Mouse (Mus musculus) CH12.LX (cell line): ENCODE data around the gene Rrm1. TPM values are rescaled to one million over a fixed set of nuclear protein-coding genes. Genes with fewer than 3 reads are reported as not detected.

Experiments
- DNase-seq: peaks from one replicate; pipeline ENCODE4 v3.0.0-alpha.2; 2013; ENCODE audit errors: extremely low read depth
- H3K27ac ChIP-seq: 2 replicates; pipeline ENCODE4 v1.5.1; 2012; ENCODE audit warnings: low read depth, mild to moderate bottlenecking, control low read depth, moderate library complexity; ENCODE audit not compliant: insufficient read depth
- H3K27me3 ChIP-seq: replicated peaks from 2 replicates; pipeline ENCODE3; 2012; ENCODE audit warnings: inconsistent platforms
- H3K36me3 ChIP-seq, 2 experiments: replicated peaks in 1 of 2; 2 replicates each; pipeline versions ENCODE3 to v1.6.1; 2012; ENCODE audit warnings: inconsistent platforms in 1 of 2, low read length in 1 of 2, mild to moderate bottlenecking in 1 of 2, mixed read lengths in 1 of 2, moderate library complexity in 1 of 2; ENCODE audit not compliant: control insufficient read depth in 1 of 2, insufficient read depth in 1 of 2
- H3K4me1 ChIP-seq, 2 experiments: 2 replicates each; pipeline ENCODE4 v1.6.1; 2012; ENCODE audit warnings: inconsistent platforms in 1 of 2, moderate library complexity in 1 of 2; ENCODE audit not compliant: insufficient read depth in 2 of 2, control insufficient read depth in 1 of 2
- H3K4me2 ChIP-seq: 2 replicates; pipeline ENCODE4 v1.6.1; 2012; ENCODE audit warnings: low read depth, mild to moderate bottlenecking, control low read depth; ENCODE audit not compliant: poor library complexity, insufficient read depth, severe bottlenecking
- H3K4me3 ChIP-seq, 3 experiments: fragments of 150-350 bp in 1 of 3; sonication (generic) in 1 of 3; replicated peaks in 1 of 3; 2 replicates each; pipeline versions ENCODE3 to v1.5.1; 2011 to 2012; ENCODE audit warnings: low read depth in 2 of 3, low read length in 2 of 3, mild to moderate bottlenecking in 2 of 3, moderate library complexity in 2 of 3, control low read depth in 1 of 3, improper control_type of control experiment in 1 of 3, inconsistent platforms in 1 of 3, mixed read lengths in 1 of 3; ENCODE audit not compliant: poor library complexity in 1 of 3
- H3K79me2 ChIP-seq: replicated peaks from 2 replicates; pipeline ENCODE4 v1.6.1; 2012; ENCODE audit warnings: mild to moderate bottlenecking, moderate library complexity; ENCODE audit not compliant: control insufficient read depth, poor library complexity, insufficient read depth, severe bottlenecking; ENCODE audit errors: extremely low read depth
- H3K9ac ChIP-seq: 2 replicates; pipeline ENCODE4 v1.6.1; 2012; ENCODE audit warnings: low read depth, mild to moderate bottlenecking, control low read depth, moderate library complexity; ENCODE audit not compliant: insufficient read depth
- H3K9me3 ChIP-seq: replicated peaks from 2 replicates; pipeline ENCODE3; 2012; ENCODE audit warnings: low read length, inconsistent platforms, mixed read lengths
- BHLHE40 ChIP-seq: IDR thresholded peaks from 2 replicates; pipeline ENCODE4 v1.6.1; 2011; ENCODE audit warnings: mild to moderate bottlenecking, low read depth, low read length, improper control_type of control experiment
- CHD2 ChIP-seq: IDR thresholded peaks from 2 replicates; pipeline ENCODE4 v1.6.1; 2011; ENCODE audit warnings: low read length, improper control_type of control experiment
- CTCF ChIP-seq, 2 experiments: IDR thresholded peaks in 1 of 2; conservative IDR thresholded peaks in 1 of 2; 2 replicates each; pipeline ENCODE4 v1.5.1; 2011 to 2012; ENCODE audit warnings: low read depth in 2 of 2, low read length in 2 of 2, improper control_type of control experiment in 1 of 2, inconsistent platforms in 1 of 2, mild to moderate bottlenecking in 1 of 2, moderate library complexity in 1 of 2
- ELF1 ChIP-seq: IDR thresholded peaks from 2 replicates; pipeline ENCODE4 v1.6.1; 2014; ENCODE audit warnings: low read depth, mild to moderate bottlenecking, inconsistent platforms, low read length, improper control_type of control experiment
- EP300 ChIP-seq: IDR thresholded peaks from 2 replicates; pipeline ENCODE4 v1.6.1; 2011; ENCODE audit warnings: low read length, improper control_type of control experiment
- GABPA ChIP-seq: IDR thresholded peaks from 2 replicates; pipeline ENCODE4 v1.6.1; 2012; ENCODE audit warnings: low read depth, low read length, improper control_type of control experiment, inconsistent platforms; ENCODE audit not compliant: insufficient replicate concordance
- IRF4 ChIP-seq: IDR thresholded peaks from 2 replicates; pipeline ENCODE4 v1.6.1; 2014; ENCODE audit warnings: low read depth, mild to moderate bottlenecking, inconsistent platforms, low read length, improper control_type of control experiment
- JUND ChIP-seq: conservative IDR thresholded peaks from 2 replicates; pipeline ENCODE4 v1.6.1; 2011; ENCODE audit warnings: low read depth, low read length, improper control_type of control experiment
- MAX ChIP-seq: IDR thresholded peaks from 2 replicates; pipeline ENCODE4 v1.6.1; 2011; ENCODE audit warnings: low read length, improper control_type of control experiment
- PAX5 ChIP-seq: IDR thresholded peaks from 2 replicates; pipeline ENCODE4 v1.6.1; 2012; ENCODE audit warnings: low read length, inconsistent platforms, mixed read lengths
- POLR2A ChIP-seq: IDR thresholded peaks from 2 replicates; pipeline ENCODE4 v1.6.1; 2011; ENCODE audit warnings: low read depth, mild to moderate bottlenecking, improper control_type of control experiment, low read length
- POLR2AphosphoS2 ChIP-seq: IDR thresholded peaks from 2 replicates; pipeline ENCODE4 v1.6.1; 2011; ENCODE audit warnings: low read depth, low read length, improper control_type of control experiment
- RAD21 ChIP-seq: IDR thresholded peaks from 2 replicates; pipeline ENCODE4 v1.6.1; 2011; ENCODE audit warnings: low read depth, mild to moderate bottlenecking, low read length, improper control_type of control experiment, moderate library complexity
- SIN3A ChIP-seq: IDR thresholded peaks from 2 replicates; pipeline ENCODE4 v1.6.1; 2012; ENCODE audit warnings: low read length, improper control_type of control experiment, inconsistent platforms
- SMC3 ChIP-seq: IDR thresholded peaks from 2 replicates; pipeline ENCODE4 v1.6.1; 2011; ENCODE audit warnings: low read depth, low read length, improper control_type of control experiment
- TBP ChIP-seq: conservative IDR thresholded peaks from 2 replicates; pipeline ENCODE4 v1.6.1; 2011; ENCODE audit warnings: low read depth, low read length, improper control_type of control experiment
- USF2 ChIP-seq: conservative IDR thresholded peaks from 2 replicates; pipeline ENCODE4 v1.6.1; 2011; ENCODE audit warnings: low read depth, low read length, improper control_type of control experiment
- ZKSCAN1 ChIP-seq: IDR thresholded peaks from 2 replicates; pipeline ENCODE4 v1.6.1; 2012; ENCODE audit warnings: low read depth, inconsistent platforms, low read length, improper control_type of control experiment, borderline replicate concordance
- ZNF384 ChIP-seq: IDR thresholded peaks from 2 replicates; pipeline ENCODE4 v1.6.1; 2012; ENCODE audit warnings: low read depth, low read length, improper control_type of control experiment, inconsistent platforms
- dilution Hi-C: fragments of 300-500 bp; cut with MboI; formaldehyde crosslinking; loops from 2 replicates; pipeline ENCODE4 v1.14.3; 2020; ENCODE audit warnings: low sequenced_read_pairs; ENCODE audit not compliant: extremely low pct_unique_long_range_greater_than_20kb, extremely low pct_ligation_motif_present
- in situ Hi-C: fragments of 300-500 bp; cut with MboI; formaldehyde crosslinking; loops from 3 replicates; pipeline ENCODE4 v1.14.3; 2019; ENCODE audit warnings: low sequenced_read_pairs, low pct_ligation_motif_present, low pct_unique_long_range_greater_than_20kb, mixed read lengths
- polyA plus RNA-seq: library from polyadenylated mRNA; unstranded; fragments of >175 nt; gene quantifications from 2 replicates; pipeline ENCODE4 v1.2.1, GENCODE M21; 2012; ENCODE audit warnings: low read depth; ENCODE audit not compliant: insufficient read length
- total RNA-seq, 2 experiments: library from RNA; depleted of rRNA; stranded (reverse); fragments of 300-350 nt in 1 of 2; fragments of >200 nt in 1 of 2; gene quantifications; 2 replicates each; pipeline ENCODE4 v1.2.3; 2012 to 2014

Gene Rrm1
- total and polyA plus RNA-seq, 3 experiments = 156 to 248 (median 227) TPM

DNA sequence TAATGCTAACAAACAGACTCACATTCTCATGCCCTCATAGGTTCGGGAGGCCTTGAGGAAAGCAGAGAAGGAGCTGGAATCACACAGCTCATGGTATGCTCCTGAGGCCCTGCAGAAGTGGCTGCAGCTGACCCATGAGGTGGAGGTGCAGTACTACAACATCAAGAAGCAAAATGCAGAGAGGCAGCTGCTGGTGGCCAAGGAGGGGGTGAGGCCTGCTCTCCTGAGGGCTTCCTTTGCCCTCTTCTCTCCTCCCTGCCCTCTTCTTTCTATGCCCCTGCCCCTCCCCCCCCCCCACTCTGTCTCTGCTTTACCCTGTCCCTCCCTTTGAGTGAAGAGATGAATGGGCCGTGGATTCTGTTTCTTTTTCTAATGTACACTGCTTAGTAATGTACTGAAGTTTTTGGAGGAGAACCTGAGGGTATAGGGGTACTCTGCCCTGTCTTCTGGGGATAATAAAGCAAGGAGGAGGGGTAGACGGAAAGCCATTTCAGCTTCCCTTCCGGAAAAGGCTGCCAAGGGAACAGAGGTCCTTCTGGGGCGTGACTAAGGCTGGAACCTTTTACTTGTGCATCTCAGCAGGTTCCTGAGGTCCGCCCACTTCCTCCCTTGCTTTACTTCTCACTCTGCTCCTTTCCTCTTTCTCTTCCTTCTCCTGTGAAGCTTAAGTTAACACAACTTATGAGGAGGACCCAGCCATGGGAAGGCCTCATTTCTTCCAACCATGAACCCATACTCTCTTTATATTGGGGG is 15.4 kb upstream of the Rrm1 start:
- dilution Hi-C loops = no loop called here
- peak; percentile 77 for DNase-seq
- H3K4me2 ChIP-seq = no peak overlapping the region
- TF ChIP-seq ZKSCAN1 = no peak
- TF ChIP-seq POLR2A = peak; percentile 32; the same call in 1 of the 2 replicates
- TF ChIP-seq, all 38 proteins: peak for 1
- H3K36me3 ChIP-seq = peaks cover 6 to 35% of the 10 kb centered on the region in 2 experiments
- no peak overlapping the region for H3K9ac ChIP-seq
- in situ Hi-C loops = no loop called here
- H3K4me3 ChIP-seq = peak overlapping the region in 1 of 3 experiments; percentile 29
- no peaks in the 10 kb centered on the region for H3K27me3 ChIP-seq
- no peaks in the 10 kb centered on the region for H3K9me3 ChIP-seq
- H3K4me1 ChIP-seq = peaks cover 0 to 19% of the 10 kb centered on the region in 2 experiments; a peak in 2 of 4 replicates
- H3K27ac ChIP-seq = no peak overlapping the region
- no peaks in the 10 kb centered on the region for H3K79me2 ChIP-seq

GRCm38 (mm10) chr7:102434344-102434743 is 7.2 kb upstream of the Rrm1 start:
- no peak overlapping the region for H3K4me3 ChIP-seq
- TF ChIP-seq TBP (no peak), PAX5 (no peak), GABPA (no peak), ZNF384 (no peak), JUND (no peak), CTCF (conservative IDR thresholded peaks at IDR 0.05 in 1 of 2, IDR thresholded peaks at IDR 0.05 in 1 of 2; ENCODE audit: low read depth in 2 of 2, low read length in 2 of 2) (no peak), ELF1 (no peak), IRF4 (no peak), ZKSCAN1 (no peak), EP300 (no peak), CHD2 (no peak), USF2 (no peak), SMC3 (no peak), RAD21 (no peak), BHLHE40 (no peak), POLR2AphosphoS2 (no peak), MAX (no peak), SIN3A (no peak)
- TF ChIP-seq, all 38 proteins: peak for 0
- in situ Hi-C loops (no loop called here), dilution Hi-C loops (no loop called here)
- Histone ChIP-seq H3K9ac (no peak overlapping the region), H3K4me1 (no peaks in the 10 kb centered on the region), H3K9me3 (no peaks in the 10 kb centered on the region), H3K27ac (no peak overlapping the region), H3K4me2 (no peak overlapping the region), H3K79me2 (no peaks in the 10 kb centered on the region), H3K36me3 (peaks cover 8 to 50% of the 10 kb centered on the region in 2 experiments), H3K27me3 (no peaks in the 10 kb centered on the region)
- no peak for DNase-seq
